Mouse (Mus musculus) testis, adult 2 months (tissue): Measurements from ENCODE around the gene Zfp423.

ENCODE experiments used
- CTCF ChIP-seq: fragments of 200-500 bp; IDR thresholded peaks from 2 replicates; pipeline ENCODE4 v1.5.1; 2012; ENCODE audit warnings: low read depth, mild to moderate bottlenecking, inconsistent platforms, low read length, moderate library complexity; ENCODE audit not compliant: control insufficient read depth, insufficient read depth, insufficient replicate concordance
- POLR2A ChIP-seq: fragments of 200-500 bp; IDR thresholded peaks from 2 replicates; pipeline ENCODE4 v1.6.1; 2012; ENCODE audit warnings: low read depth, mild to moderate bottlenecking, inconsistent platforms, low read length, moderate library complexity; ENCODE audit not compliant: control insufficient read depth

DNA sequence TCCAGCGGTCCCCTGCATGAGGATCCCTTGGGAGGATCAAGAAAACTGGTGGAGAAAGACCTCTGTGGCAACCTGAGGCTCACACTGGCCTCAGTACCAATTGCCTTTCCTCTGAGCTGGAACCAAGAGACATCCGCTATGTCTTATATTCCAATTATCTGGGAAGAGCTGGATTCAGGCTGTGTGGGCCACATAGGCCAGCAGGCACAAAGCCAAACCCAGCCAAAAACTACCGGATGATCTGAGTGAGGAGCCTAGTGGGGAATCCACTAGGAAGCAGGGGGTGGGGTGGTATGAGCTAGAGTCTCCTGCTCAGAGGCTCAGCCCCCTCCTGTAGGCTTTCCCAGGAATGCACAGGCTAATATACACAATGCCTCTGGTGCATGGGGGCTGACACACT, 273.4 kb downstream of the Zfp423 start:
- TF ChIP-seq CTCF (no peak), POLR2A (no peak)
